Mouse (Mus musculus): ENCODE measurements around the gene Gnb2. TPM values are rescaled to one million over a fixed set of nuclear protein-coding genes. Genes with fewer than 3 reads are reported as not detected.

Gene Gnb2
- total RNA-seq, 4 experiments from 2014 or later: 569 to 665 (median 622) TPM

Small RNA genes within 50 kb of the gene (microRNA-seq; reads per million reads assigned to microRNA genes)
- 0.53 to 0.84 reads per million in 2 experiments for gene Mir6418

Other genes starting within 250 kb of the Gnb2 start
- gene Ache, start 246.0 kb downstream of the Gnb2 start, total RNA-seq (2022): 10 to 100 TPM; 11.5 to 22.5 (median 16.8) TPM
- 10 to 100 TPM; 13.0 to 16.4 (median 15.8) TPM for gene Ufsp1, start 238.9 kb downstream of the Gnb2 start, total RNA-seq (2022)
- gene Srrt, start 225.8 kb downstream of the Gnb2 start, total RNA-seq (2022): 100 to 1,000 TPM; 145 to 244 (median 187) TPM
- 10 to 100 TPM; 35.7 to 54.9 (median 48.5) TPM for gene Trip6, start 219.1 kb downstream of the Gnb2 start, total RNA-seq (2022)
- 10 to 100 TPM; 10.2 to 22.1 (median 16.6) TPM for gene Slc12a9, start 199.9 kb downstream of the Gnb2 start, total RNA-seq (2022)
- gene Ephb4, start 183.4 kb downstream of the Gnb2 start, total RNA-seq (2022): 10 to 100 TPM; 51.4 to 70.3 (median 61.1) TPM
- not detected for gene Zan, start 56.4 kb downstream of the Gnb2 start, total RNA-seq (2022)
- 10 to 100 TPM; 24.4 to 31.1 (median 27.4) TPM for gene Pop7, start 31.0 kb downstream of the Gnb2 start, total RNA-seq (2022)
- 10 to 100 TPM; 38.5 to 67.8 (median 56.6) TPM for gene Gigyf1, start 15.0 kb downstream of the Gnb2 start, total RNA-seq (2022)
- not detected for gene Epo, start 268 bp downstream of the Gnb2 start, total RNA-seq (2022)
- 1 to 10 TPM; 4.4 to 9.1 (median 6.3) TPM for gene Actl6b, start 20.0 kb upstream of the Gnb2 start, total RNA-seq (2022)
- 1 to 10 TPM in 2 of 4 experiments, under 1 TPM in 2; 0.96 to 1.8 (median 1.1) TPM for gene Tfr2, start 36.3 kb upstream of the Gnb2 start, total RNA-seq (2022)
- 10 to 100 TPM; 42.2 to 65.0 (median 52.4) TPM for gene Mospd3, start 67.5 kb upstream of the Gnb2 start, total RNA-seq (2022)
- 1,000 to 10,000 TPM; 1,036 to 1,320 (median 1,219) TPM for gene Pcolce, start 80.3 kb upstream of the Gnb2 start, total RNA-seq (2022)
- 1 to 10 TPM in 3 of 4 experiments, under 1 TPM in 1; 0.90 to 5.5 (median 3.0) TPM for gene Fbxo24, start 95.5 kb upstream of the Gnb2 start, total RNA-seq (2022)
- 10 to 100 TPM; 25.1 to 35.9 (median 31.4) TPM for gene Lrch4, start 95.6 kb upstream of the Gnb2 start, total RNA-seq (2022)
- gene Gm20605, start 95.7 kb upstream of the Gnb2 start, total RNA-seq (2022): 10 to 100 TPM in 3 of 4 experiments, 1 to 10 TPM in 1; 8.2 to 24.1 (median 14.7) TPM
- gene Sap25, start 107.8 kb upstream of the Gnb2 start, total RNA-seq (2022): 10 to 100 TPM in 2 of 4 experiments, 1 to 10 TPM in 2; 2.1 to 14.1 (median 7.4) TPM
- 1 to 10 TPM; 2.6 to 7.5 (median 4.6) TPM for gene Irs3, start 112.2 kb upstream of the Gnb2 start, total RNA-seq (2022)
- gene Agfg2, start 151.2 kb upstream of the Gnb2 start, total RNA-seq (2022): 10 to 100 TPM; 27.9 to 55.0 (median 41.4) TPM
- gene Nyap1, start 208.1 kb upstream of the Gnb2 start, total RNA-seq (2022): 10 to 100 TPM in 1 of 4 experiments, 1 to 10 TPM in 3; 4.4 to 10.2 (median 7.1) TPM
- gene Tsc22d4, start 212.2 kb upstream of the Gnb2 start, total RNA-seq (2022): 100 to 1,000 TPM in 2 of 4 experiments, 10 to 100 TPM in 2; 73.9 to 110 (median 94.0) TPM
- gene Ppp1r35, start 245.3 kb upstream of the Gnb2 start, total RNA-seq (2022): 10 to 100 TPM; 21.2 to 35.5 (median 27.0) TPM